Mouse (Mus musculus) CD8-positive naive resting alpha-beta T cell, adult 2 months (primary cell): Measurements from ENCODE around the gene Fam208a.

Experiments
- DNase-seq, 2 experiments: peaks; one replicate each; pipeline ENCODE4 v3.0.0; 2022; ENCODE audit warnings: low read depth in 2 of 2, low spot score in 2 of 2

Gene Fam208a

GRCm38 (mm10) chr14:27428573-27428972 lies at the start of gene Fam208a:
TSS of gene Fam208a (plus strand) at chr14:27428834.
- peak; percentile 85 to 89 for DNase-seq

- no peak for DNase-seq
These were observed 49.2 kb upstream of the Fam208a start for GRCm38 (mm10) chr14:27379404-27379803.

- no peak for DNase-seq
These were observed 47.2 kb upstream of the Fam208a start for GRCm38 (mm10) chr14:27381459-27381858.

- no peak for DNase-seq
These were observed 45.3 kb upstream of the Fam208a start for GRCm38 (mm10) chr14:27383321-27383830.

GRCm38 (mm10) chr14:27384143-27384542 lies 44.5 kb upstream of the Fam208a start:
- DNase-seq, result peak; percentile 54 to 58

- no peak for DNase-seq
These were observed 40.0 kb upstream of the Fam208a start for GRCm38 (mm10) chr14:27388616-27389015.

GRCm38 (mm10) chr14:27389722-27390121 lies 38.9 kb upstream of the Fam208a start:
- no peak for DNase-seq

- DNase-seq, result no peak
These were observed 38.0 kb upstream of the Fam208a start for GRCm38 (mm10) chr14:27390663-27391062.

- no peak for DNase-seq
These were observed 36.8 kb upstream of the Fam208a start for GRCm38 (mm10) chr14:27391776-27392308.

- no peak for DNase-seq
These were observed 36.0 kb upstream of the Fam208a start for GRCm38 (mm10) chr14:27392660-27393059.

- no peak for DNase-seq
These were observed 34.8 kb upstream of the Fam208a start for GRCm38 (mm10) chr14:27393806-27394205.

GRCm38 (mm10) chr14:27396424-27396823 lies 32.2 kb upstream of the Fam208a start:
- no peak for DNase-seq

GRCm38 (mm10) chr14:27397526-27397925 lies 31.1 kb upstream of the Fam208a start:
- no peak for DNase-seq

- no peak for DNase-seq
These were observed 28.1 kb upstream of the Fam208a start for GRCm38 (mm10) chr14:27400495-27400894.

- DNase-seq, result no peak
These were observed 26.8 kb upstream of the Fam208a start for GRCm38 (mm10) chr14:27401717-27402278.

- no peak for DNase-seq
These were observed 26.0 kb upstream of the Fam208a start for GRCm38 (mm10) chr14:27402332-27403250.

- DNase-seq, result peak; percentile 52 to 65
These were observed 23.2 kb upstream of the Fam208a start for GRCm38 (mm10) chr14:27405452-27405851.

GRCm38 (mm10) chr14:27405947-27406346 lies 22.7 kb upstream of the Fam208a start:
- no peak for DNase-seq

- DNase-seq, result no peak
These were observed 20.4 kb upstream of the Fam208a start for GRCm38 (mm10) chr14:27408240-27408639.

- DNase-seq, result no peak
These were observed 19.0 kb upstream of the Fam208a start for GRCm38 (mm10) chr14:27409662-27410061.

- no peak for DNase-seq
These were observed 17.1 kb upstream of the Fam208a start for GRCm38 (mm10) chr14:27411492-27411891.

GRCm38 (mm10) chr14:27412699-27413098 lies 15.9 kb upstream of the Fam208a start:
- DNase-seq, result no peak
